Mouse (Mus musculus): ENCODE measurements around the gene Pef1. TPM values are rescaled to one million over a fixed set of nuclear protein-coding genes. Genes with fewer than 3 reads are reported as not detected.

Pef1 gene
- total RNA-seq, 2 experiments from 2014 or later: 12.3 to 53.1 TPM

DNA sequence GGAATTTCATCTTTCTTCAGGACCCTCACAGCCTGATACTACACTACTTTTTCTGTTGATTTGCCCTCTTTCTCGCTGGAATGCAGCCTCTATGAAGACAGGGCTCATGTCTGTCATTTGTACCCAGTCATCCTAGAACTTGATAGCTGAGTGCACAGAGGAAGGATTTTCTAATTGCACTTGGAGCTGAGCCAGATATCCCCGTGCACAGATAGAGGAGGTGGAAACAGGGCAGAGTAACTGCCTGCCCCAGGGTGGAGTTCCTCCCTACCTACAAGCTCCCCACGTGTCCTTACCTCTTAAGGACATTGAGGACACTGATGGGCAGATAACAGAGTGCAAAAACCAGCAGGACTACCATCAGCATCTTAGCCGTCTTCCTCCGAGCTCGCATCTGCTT, 31.0 kb downstream of the Pef1 start:
- ATAC-seq (ENCODE audit: poor library complexity, severe bottlenecking): no peak

DNA sequence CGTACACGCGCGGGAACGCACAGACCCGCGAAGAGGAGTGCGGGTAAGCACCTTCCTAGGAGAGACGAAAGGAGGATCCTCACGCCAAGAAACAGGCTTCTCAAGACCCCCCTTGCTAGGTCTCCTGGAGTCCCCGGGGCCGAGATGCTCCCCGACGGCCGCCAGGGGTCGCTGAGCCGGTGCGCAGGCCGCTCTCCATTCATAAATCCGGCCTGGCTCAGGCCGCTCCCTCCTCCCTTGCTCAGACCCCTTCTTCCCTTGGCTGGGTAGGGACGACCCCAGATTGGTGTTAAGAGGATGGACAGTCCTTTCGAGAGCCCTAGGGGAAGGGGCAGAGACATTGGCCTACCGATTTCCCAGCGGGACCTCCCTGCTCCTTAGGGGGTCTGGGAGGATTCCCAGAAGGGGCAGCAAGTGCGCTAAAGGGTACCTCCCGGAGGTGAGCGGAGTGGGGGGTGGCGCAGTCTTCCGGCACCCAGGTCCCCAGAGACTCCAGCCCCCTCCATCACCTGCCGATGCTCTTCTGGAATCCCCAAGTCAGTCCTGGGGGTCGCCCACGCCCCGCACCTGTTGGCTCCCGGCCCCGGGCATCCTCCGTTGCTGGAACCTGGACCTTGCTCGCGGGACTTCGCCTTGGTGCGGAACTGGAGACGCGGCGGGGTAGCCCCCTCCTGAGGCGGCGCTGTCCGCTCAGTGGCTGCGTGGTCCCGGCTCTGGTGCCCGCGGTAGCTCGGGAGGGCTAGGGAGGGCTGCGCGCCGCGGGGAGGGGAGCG, 36.3 kb downstream of the Pef1 start:
- peak; percentile 93 for ATAC-seq (ENCODE audit: poor library complexity, severe bottlenecking)

DNA sequence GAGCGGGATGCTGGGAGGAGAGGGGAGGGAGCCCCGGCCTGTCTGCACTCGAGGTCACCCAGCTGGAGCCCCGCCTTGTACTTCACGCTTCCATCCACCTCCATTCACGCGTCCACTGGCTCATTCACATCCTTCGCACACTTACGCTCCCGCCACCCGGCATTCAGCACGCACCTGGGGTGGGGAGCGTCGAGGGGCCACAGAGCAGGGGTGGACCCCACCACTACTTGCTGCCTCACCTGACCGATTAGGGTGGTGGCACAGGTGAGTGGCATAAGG, 36.8 kb downstream of the Pef1 start, which contains the start of gene Hcrtr1:
Hcrtr1 (minus strand) TSS at position 146 of the 279 bp plus-strand sequence.
- no peak for ATAC-seq (ENCODE audit: poor library complexity, severe bottlenecking)

DNA sequence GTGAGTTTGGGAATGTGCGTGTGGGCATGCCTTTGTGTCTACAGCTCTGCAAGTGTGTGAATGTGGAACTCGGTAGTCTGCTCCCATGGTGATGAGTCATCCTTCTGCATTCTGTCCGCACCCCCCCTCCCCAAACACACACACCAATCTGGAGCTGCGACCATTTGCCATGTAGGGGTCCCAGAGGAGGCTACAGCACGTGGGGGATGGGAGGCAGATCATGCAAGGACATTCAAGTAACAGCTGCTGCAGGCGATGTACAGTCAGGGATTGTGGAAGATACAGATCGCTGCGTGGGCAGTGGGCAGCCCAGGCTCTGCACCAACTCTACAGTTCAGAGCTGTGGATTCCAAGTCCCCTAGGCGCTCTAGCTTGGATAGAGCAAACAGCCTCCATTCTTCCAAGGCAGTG, 38.6 kb downstream of the Pef1 start:
- ATAC-seq (ENCODE audit: poor library complexity, severe bottlenecking): no peak

DNA sequence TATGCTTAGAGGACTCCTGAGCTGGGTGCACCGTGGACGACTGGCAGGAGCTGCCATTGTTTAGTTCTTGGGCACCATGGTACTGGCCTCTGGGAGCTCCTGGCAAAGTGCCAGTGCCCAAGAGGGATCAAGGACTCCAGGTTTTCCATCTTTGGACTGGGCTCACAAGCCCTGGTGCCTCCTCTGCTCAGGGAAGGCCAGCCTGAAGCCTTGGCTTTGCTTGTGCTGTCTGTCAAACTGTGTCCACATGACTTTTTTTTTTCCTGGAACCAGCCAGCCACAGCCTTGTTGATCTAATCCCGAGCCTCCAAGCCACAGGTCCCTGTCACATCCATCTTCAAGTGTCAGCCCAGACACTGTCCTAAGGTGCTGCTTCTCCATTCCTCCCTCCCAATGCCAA, 39.4 kb downstream of the Pef1 start:
- ATAC-seq (ENCODE audit: poor library complexity, severe bottlenecking): no peak

DNA sequence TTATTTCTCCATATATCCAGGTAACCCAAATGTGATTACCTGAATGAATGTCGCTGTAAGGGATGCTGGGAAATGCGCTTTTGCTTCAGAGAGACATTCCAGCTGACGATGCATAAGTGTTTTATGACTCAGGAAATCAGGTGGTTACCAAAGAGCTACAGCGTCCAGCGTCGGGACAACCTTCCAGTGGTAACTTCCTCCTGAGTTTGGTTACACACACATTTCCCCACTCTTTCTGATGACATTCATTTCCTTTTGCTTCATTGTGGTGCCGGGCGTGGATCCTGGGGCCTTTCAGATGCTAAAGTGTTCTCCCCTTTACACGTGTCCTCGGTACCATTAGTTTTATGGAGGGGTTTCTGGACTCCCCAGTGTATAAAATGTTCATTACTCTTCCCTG, 46.0 kb downstream of the Pef1 start:
- peak; percentile 99 for ATAC-seq (ENCODE audit: poor library complexity, severe bottlenecking)

DNA sequence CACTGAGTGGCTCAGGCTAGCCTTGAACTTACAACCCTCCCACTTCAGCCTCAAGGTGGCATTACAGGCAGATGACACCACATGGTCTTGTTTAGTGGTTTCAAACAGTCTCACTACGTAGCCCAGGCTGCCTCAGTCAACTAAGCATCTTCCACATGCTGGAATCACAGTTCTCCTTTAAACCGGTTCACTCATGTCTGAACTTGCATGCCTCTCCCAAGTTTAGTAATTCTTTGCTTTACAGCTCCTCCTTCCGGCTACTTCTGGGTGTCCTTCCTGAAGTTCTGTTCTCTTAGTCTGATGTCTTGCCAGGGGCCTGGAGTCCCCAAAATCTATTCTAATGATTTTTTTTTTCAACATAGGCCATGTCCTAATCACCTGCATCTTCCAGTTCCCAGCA, 51.9 kb downstream of the Pef1 start:
- ATAC-seq (ENCODE audit: poor library complexity, severe bottlenecking): no peak

DNA sequence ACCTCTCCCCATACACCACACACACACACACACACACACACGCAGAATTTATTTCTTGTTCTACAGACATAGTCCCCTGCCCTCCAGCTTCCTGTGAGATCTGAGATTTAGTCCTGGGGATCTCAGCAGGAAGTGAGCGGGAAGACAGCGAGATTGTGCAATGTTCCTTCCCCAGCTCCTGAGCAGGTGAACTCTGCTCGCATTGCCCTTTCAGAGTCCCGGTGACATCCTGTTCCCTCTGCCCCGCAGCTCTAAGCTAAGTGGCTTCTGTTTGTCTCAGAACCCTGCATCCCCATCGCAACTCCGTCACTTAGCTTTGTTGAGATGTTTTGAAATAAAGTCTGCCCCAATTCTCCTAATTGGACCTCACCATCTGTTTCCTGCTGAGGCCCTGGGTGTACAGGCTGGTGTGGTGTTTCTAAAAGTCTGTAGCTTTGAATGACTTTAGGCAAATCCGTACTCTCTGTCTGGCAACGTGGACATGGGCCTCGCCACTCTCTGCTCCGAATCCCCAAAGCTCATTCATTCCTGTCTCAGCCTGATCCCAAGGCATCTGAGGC, 54.5 kb downstream of the Pef1 start:
- ATAC-seq (ENCODE audit: poor library complexity, severe bottlenecking): no peak

DNA sequence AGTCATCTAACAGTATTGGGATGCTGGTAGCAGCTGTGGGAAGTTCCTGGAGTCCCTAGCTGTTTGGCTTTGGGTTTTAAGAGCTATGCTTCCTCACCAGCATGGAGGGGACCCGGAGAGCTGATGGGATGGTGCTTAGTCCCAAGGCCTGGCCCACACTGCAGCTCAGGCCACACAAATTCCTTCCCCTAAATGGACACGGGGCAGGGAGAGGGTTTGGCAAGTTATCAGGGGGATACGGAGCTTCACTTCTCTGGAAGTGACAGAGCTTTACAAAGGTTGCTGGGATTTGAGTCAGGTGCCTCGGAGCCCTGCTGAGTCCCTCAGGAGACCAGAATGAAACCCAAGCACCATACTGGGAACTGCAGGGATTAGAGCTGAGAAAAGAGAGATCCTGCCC, 59.0 kb downstream of the Pef1 start:
- ATAC-seq (ENCODE audit: poor library complexity, severe bottlenecking): no peak

DNA sequence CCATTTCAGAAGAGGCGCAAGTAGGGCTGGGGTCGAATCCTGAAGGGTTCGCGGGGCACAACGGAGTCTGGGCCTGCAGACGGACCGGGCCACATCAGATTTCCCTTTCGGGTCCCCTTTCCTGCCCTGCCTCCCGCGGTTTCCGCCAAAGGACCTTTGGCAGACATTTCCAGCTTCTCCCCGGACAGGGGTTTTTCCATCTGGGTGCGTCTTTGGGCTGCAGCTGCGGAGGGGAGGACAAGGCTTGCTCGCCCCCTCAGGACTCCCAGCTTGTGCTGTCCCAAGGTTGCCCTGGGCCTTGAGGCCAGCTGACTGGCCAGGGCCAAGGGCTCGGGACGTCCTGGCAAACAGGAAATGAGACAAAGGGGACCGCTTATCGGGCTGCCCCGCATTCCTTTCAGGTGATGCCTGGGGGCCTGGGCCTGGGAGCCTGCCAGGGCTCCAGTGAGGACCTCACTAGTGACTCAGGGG, 61.1 kb downstream of the Pef1 start:
- ATAC-seq (ENCODE audit: poor library complexity, severe bottlenecking): peak; percentile 20; the same call in 1 of the 2 replicates

DNA sequence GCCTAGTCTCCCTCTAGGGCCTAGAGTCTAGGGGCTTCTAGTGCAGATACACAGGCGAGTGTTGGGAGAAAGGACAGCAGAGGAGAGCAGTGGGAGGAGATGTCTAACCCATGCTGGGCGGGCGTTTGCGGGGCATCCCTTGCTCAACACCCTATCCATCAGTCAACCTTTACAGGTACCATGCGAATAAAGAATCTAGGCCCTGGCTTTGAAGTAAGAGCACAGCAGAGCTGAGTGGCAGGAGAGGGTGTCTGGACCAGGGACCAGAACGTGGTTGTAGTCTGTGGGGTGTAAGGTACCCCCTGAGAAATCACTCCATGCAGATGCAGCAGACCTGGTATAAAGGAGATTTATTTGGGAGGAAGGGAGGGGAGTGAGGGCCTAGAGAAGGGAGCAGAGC, 61.8 kb downstream of the Pef1 start:
- no peak for ATAC-seq (ENCODE audit: poor library complexity, severe bottlenecking)

DNA sequence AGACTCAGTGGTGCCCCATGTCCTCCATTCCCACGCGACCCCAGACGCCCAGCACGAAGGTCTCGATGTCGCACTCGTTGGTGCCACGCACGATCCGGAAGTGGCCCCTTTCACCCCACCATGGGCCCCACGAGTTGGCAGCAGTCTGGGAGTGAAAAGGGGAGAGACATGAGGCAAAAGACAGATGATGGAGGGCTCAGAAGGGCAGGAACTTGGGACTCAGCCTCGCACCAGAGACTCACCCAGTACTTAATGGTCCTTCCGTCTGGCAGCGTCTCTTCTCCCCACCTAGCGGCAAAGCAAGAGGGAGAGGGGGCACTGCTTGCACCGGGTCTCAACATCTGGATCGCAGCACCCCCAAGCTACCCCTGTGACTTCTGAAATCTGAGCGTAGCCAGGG, 63.7 kb downstream of the Pef1 start:
- no peak for ATAC-seq (ENCODE audit: poor library complexity, severe bottlenecking)

DNA sequence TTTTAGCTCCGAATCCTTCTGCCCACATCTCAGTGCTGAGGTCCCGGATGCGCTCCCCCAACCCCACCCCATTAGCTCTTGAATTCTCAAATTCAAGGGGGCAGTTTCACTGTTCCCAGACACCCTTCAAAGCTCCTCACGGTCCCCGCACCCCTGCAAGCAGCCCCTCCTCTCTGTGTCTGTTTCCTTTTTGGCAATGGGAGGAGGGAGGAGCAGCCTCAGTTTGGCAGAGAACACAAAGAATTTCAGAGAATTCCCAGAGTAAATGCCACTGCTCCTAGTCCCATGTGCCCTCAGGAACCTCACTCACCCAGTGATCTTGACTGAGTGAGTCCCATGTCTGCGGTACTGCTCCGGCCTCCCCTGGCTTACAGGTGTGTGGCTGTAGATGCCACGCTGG, 64.2 kb downstream of the Pef1 start:
- ATAC-seq (ENCODE audit: poor library complexity, severe bottlenecking): no peak

DNA sequence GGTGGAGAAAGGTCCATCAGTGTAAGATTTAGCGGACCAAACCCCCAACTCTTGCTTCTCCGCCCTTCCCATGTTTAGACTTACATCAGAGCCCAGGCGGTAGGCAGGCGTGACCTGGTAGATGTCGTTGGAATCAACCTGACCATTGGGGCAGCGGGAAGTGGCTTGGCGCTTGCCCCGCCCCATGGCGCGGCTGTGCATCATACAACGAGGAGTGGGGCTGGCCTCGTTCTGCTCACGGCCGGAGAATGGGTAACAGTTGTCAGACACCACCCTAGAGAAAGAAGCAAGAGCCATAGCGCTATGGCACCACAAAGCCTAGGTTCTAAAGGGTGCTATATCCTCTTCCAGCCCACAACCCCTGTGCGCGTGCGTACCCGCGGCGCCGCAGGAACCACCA, 65.0 kb downstream of the Pef1 start:
- no peak for ATAC-seq (ENCODE audit: poor library complexity, severe bottlenecking)

DNA sequence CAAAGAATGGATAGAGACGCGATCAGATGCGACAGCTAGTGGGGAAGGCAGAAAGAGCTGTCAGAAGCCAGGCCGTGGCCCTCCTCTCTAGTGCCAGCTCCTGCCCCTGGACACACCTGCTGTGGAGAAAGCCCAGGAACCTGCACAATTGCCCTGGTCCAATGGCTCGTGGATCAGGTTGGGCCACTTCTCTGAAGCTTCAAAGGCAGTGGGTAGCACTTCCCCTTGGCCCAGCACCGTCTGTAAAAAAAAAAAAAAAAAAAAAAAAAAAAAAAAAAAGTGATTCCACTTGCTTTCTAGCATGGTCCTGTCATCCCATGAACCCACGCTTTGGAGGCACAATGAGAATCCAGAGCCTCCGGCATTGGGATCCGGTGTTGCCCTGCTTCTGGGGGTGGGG, 65.5 kb downstream of the Pef1 start:
- ATAC-seq (ENCODE audit: poor library complexity, severe bottlenecking): peak; percentile 57; the same call in 1 of the 2 replicates

DNA sequence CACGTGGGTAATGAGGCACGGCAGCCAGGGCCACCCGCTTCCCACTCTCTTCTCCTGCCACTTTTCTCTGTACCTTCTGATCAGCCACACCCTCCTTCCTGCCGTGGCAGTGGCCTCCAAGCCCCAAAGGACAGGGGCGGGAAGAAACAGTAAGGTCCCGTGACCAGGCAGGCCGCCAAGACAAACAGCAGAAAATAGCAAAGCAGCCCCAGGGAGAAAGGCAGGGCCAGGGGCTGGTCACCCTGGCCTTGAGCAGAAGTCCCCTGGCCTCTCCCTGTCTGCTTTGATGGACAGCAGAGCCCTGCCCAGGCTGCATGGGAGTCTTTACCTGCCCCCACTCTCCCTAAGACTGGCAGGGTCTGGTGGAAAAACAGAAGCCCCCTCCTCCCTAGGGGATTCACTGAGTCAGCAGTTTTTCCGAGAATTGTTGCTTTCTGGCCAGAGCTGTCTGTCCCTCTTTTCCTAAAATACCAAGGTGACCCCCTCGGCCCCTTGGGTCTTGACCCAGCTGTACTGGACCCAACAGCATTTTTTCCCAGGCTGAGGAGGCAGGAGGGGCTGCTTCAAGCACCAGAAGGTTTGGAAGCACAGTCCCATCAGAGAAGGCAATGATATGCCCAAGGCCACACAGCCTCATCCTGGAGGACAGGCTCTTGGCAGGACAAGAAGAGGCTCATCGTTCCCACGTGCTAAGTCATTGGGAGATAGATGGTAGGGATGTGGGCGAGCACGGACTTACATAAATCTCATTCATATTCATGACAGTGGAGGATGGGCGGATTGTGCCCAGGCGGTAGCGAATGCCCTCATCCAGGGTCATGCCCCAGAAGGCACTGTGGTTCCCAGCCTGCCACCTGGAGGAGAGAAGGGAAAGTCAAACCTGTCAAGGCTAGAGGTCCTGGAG, 66.2 kb downstream of the Pef1 start:
- ATAC-seq (ENCODE audit: poor library complexity, severe bottlenecking): no peak

DNA sequence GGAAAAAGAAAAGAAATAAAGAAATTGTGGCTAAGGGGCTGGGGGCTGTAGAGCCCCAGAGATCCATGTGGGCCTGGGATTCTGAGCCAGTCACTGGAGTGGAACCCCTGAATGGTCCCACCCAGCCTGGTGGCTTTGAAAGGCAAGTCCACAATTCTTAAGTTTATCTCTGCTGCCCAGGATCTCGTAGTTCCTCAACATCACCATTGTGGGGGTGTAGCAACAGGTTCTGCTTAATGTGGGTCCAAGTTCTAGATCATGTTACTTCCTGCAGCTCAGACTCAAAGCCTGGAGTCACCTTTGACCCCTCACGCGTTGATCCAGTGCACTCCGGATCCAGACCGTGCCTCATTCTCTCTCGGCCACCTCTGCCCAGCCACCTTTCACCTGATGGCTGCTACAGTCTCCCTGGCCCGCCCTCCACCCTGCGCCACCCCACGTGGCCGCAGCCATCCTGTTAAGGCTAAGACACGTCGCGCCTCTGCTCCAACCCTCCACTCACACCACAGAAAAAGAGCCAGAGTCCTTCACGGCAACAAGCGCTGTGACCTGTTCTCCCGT, 67.1 kb downstream of the Pef1 start:
- ATAC-seq (ENCODE audit: poor library complexity, severe bottlenecking): no peak

DNA sequence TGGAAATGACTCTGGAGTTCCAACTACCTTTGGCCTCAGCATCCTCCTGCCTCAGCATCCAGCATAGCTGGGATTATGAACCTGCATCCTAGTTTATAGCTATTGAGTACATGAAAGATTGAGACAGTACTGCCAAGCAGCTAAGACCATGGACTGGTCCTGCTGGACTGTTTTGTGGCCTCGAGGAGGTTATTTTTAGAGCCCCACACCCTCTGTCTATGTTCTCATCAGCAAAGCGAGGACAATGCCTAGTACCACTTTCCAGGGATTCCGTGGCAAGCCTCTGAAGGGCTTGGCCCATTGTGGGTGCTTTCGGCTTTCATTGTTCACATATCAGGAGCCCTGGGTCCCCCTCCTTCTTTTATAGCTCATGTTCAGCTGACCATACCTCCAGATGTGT, 68.0 kb downstream of the Pef1 start:
- no peak for ATAC-seq (ENCODE audit: poor library complexity, severe bottlenecking)

DNA sequence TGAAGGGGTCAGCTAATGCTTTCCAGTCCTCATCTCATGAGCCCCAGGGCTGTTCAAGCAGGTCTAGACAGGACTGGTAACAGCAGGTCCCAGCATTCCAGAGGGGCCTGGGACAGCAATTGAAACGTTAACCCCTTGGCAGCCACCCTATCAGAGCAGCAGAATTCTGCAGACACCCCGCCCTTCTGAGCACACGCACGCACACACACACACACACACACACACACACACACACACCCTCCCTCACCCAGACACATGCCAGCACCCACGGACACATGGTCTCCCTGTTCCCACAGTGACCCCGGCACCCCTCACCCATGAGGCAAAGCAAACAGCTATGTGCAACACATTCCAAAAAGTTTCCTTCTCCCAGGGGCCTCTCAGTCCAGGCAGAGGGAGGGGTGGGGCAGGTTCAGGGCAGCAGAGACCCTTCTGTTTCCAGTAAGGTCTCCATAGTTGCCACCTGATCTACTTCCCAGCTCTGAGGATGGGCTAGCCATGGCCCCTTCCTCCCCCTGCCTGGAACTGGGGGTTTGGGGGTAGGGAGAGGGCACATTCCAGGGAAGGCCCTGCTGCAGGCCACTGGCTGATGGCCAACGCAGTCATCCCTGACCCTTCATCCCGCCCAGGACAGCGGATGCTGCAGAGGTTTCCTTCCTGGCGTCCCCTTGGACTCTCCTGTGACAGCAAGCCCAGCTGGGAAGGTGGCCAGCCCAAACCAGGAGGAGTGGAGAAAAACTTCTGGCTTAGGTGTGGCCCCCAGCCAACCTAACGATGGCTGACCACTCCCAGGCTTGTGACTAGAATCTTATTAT, 69.8 kb downstream of the Pef1 start:
- ATAC-seq (ENCODE audit: poor library complexity, severe bottlenecking): no peak

DNA sequence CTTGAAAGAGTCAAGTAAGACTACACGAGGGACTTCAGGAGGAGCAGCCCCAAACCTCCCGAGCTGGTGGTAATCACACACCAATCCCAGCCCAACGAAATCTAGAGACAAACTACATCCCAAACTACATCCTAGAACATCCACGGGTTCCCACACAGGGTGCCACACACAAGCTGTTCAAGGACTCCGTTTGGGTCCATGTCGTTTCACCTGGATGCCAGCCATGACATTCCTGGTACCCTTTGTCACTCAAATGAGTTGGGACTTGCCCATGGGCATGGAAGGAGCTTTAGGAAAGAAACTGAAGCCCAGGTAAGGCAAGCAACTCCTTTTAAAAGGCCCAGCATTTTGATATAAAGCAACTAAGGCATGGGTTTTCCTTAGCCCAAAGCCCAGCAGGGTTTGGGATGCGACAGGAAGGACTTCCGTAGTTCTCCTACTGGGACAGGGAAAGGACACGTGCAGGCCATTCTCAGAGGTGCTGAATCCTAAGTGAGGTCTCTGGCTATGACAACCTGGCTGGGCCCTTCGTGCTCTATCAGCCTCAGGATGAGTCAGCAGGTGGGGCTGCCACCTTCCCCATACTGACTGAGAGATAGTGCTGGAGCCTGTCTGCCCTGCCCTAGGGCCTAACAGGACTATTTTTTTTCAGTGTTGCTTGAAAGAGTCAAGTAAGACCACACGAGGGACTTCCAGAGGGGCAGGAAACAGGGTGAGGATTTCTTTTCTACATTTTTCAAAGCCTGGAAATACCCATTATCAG, 70.9 kb downstream of the Pef1 start:
- ATAC-seq (ENCODE audit: poor library complexity, severe bottlenecking): peak; percentile 47
